Mouse (Mus musculus): ENCODE results near the gene Mgarp.
"Not testable (repeated sequence)": the region's sequence is repeated elsewhere in the genome, so short reads cannot be mapped to it uniquely, and the experiment has no call there.

The Mgarp gene

GRCm38 (mm10) chr3:51368011-51368410, 28.5 kb downstream of the Mgarp start:
- DNase-seq (ENCODE audit: low spot score in 2 of 2): no peak

- DNase-seq (ENCODE audit: low spot score in 2 of 2): no peak
Measured at GRCm38 (mm10) chr3:51366926-51367325, 29.6 kb downstream of the Mgarp start.

GRCm38 (mm10) chr3:51365517-51365882, 31.0 kb downstream of the Mgarp start:
- no peak for DNase-seq (ENCODE audit: low spot score in 2 of 2)

- DNase-seq (ENCODE audit: low spot score in 2 of 2): peak; percentile 70 to 76
Measured at GRCm38 (mm10) chr3:51364703-51365516, 31.6 kb downstream of the Mgarp start.

- DNase-seq (ENCODE audit: low spot score in 2 of 2): no peak
Measured at GRCm38 (mm10) chr3:51361066-51361465, 35.5 kb downstream of the Mgarp start.

GRCm38 (mm10) chr3:51359558-51360307, 36.8 kb downstream of the Mgarp start:
- no peak for DNase-seq (ENCODE audit: low spot score in 2 of 2)

- peak; percentile 76 to 87 for DNase-seq (ENCODE audit: low spot score in 2 of 2)
Measured at GRCm38 (mm10) chr3:51358660-51359557, 37.6 kb downstream of the Mgarp start.

GRCm38 (mm10) chr3:51358181-51358580, 38.4 kb downstream of the Mgarp start:
- DNase-seq (ENCODE audit: low spot score in 2 of 2): peak; percentile 67 to 83

- no peak for DNase-seq (ENCODE audit: low spot score in 2 of 2)
Measured at GRCm38 (mm10) chr3:51357624-51358023, 38.9 kb downstream of the Mgarp start.

- no peak for DNase-seq (ENCODE audit: low spot score in 2 of 2)
Measured at GRCm38 (mm10) chr3:51357078-51357477, 39.5 kb downstream of the Mgarp start.

- DNase-seq (ENCODE audit: low spot score in 2 of 2): not testable (repeated sequence)
Measured at GRCm38 (mm10) chr3:51354956-51355355, 41.6 kb downstream of the Mgarp start.

GRCm38 (mm10) chr3:51354034-51354427, 42.5 kb downstream of the Mgarp start:
- DNase-seq (ENCODE audit: low spot score in 2 of 2): no peak

GRCm38 (mm10) chr3:51353325-51354033, 43.1 kb downstream of the Mgarp start:
- peak in 1 of 2 experiments; percentile 61 for DNase-seq (ENCODE audit: low spot score in 2 of 2)

- no peak for DNase-seq (ENCODE audit: low spot score in 2 of 2)
Measured at GRCm38 (mm10) chr3:51350806-51351205, 45.7 kb downstream of the Mgarp start.

GRCm38 (mm10) chr3:51348646-51349238, 47.8 kb downstream of the Mgarp start:
- DNase-seq (ENCODE audit: low spot score in 2 of 2): no peak

- DNase-seq (ENCODE audit: low spot score in 2 of 2): not testable (repeated sequence)
Measured at GRCm38 (mm10) chr3:51345017-51345416, 51.5 kb downstream of the Mgarp start.

- DNase-seq (ENCODE audit: low spot score in 2 of 2): not testable (repeated sequence)
Measured at GRCm38 (mm10) chr3:51344182-51344581, 52.4 kb downstream of the Mgarp start.

GRCm38 (mm10) chr3:51343260-51343659, 53.3 kb downstream of the Mgarp start:
- DNase-seq (ENCODE audit: low spot score in 2 of 2): no peak

GRCm38 (mm10) chr3:51342152-51342551, 54.4 kb downstream of the Mgarp start:
- no peak for DNase-seq (ENCODE audit: low spot score in 2 of 2)

- DNase-seq (ENCODE audit: low spot score in 2 of 2): peak; percentile 56 to 60
Measured at GRCm38 (mm10) chr3:51341268-51342081, 55.1 kb downstream of the Mgarp start.

Data from thymus, postnatal 10 days (tissue).